Mouse (Mus musculus) C2C12 (cell line): Measurements from ENCODE around the gene Olig1. TPM values are rescaled to one million over a fixed set of nuclear protein-coding genes. Genes with fewer than 3 reads are reported as not detected.

Experiments
- H3K27me3 ChIP-seq: one replicate; pipeline ENCODE4 v1.6.1; 2011; ENCODE audit not compliant: control insufficient read depth, insufficient read depth, insufficient read length
- H3K36me3 ChIP-seq: one replicate; pipeline ENCODE4 v1.6.1; 2011; ENCODE audit not compliant: control insufficient read depth, insufficient read depth
- H3K4me3 ChIP-seq: one replicate; pipeline ENCODE4 v1.5.1; 2011; ENCODE audit warnings: mild to moderate bottlenecking, control low read depth; ENCODE audit not compliant: poor library complexity, insufficient read depth, severe bottlenecking
- H3K79me2 ChIP-seq: one replicate; pipeline ENCODE4 v1.6.1; 2011; ENCODE audit not compliant: control insufficient read depth, insufficient read depth
- H3K79me3 ChIP-seq: one replicate; pipeline ENCODE4 v1.6.1; 2011; ENCODE audit warnings: low read depth, control low read depth
- H3ac ChIP-seq: one replicate; pipeline ENCODE3; 2011; ENCODE audit warnings: low read depth; ENCODE audit not compliant: control insufficient read depth, insufficient read length
- CEBPB ChIP-seq: IDR thresholded peaks from one replicate; pipeline ENCODE4 v1.6.1; 2011; ENCODE audit warnings: low read depth, mild to moderate bottlenecking, control low read depth, moderate library complexity
- CTCF ChIP-seq: IDR thresholded peaks from one replicate; pipeline ENCODE4 v1.5.1; 2011; ENCODE audit not compliant: control insufficient read depth, insufficient read depth, insufficient read length
- FOSL1 ChIP-seq: IDR thresholded peaks from one replicate; pipeline ENCODE4 v1.8.0; 2011; ENCODE audit warnings: mild to moderate bottlenecking, low read length; ENCODE audit not compliant: poor library complexity, insufficient read depth, severe bottlenecking
- MAX ChIP-seq: IDR thresholded peaks from one replicate; pipeline ENCODE4 v1.6.1; 2011; ENCODE audit warnings: mild to moderate bottlenecking, control low read depth
- MYOD1 ChIP-seq: IDR thresholded peaks from one replicate; pipeline ENCODE4 v1.6.1; 2011; ENCODE audit warnings: low read depth; ENCODE audit not compliant: control insufficient read depth, insufficient read length
- MYOG ChIP-seq: IDR thresholded peaks from one replicate; pipeline ENCODE4 v1.6.1; 2011; ENCODE audit not compliant: control insufficient read depth, insufficient read length; ENCODE audit errors: extremely low read depth
- USF1 ChIP-seq: IDR thresholded peaks from one replicate; pipeline ENCODE4 v1.6.1; 2011; ENCODE audit warnings: low read depth, mild to moderate bottlenecking, control low read depth, moderate library complexity
- polyA plus RNA-seq: library from polyadenylated mRNA; unstranded; fragments of >200 nt; fragmentation: generic; extraction: Trizol; gene quantifications from one replicate; pipeline ENCODE4 v1.2.1, GENCODE M21; 2012; ENCODE audit warnings: missing spikeins

The Olig1 gene
- polyA plus RNA-seq, 1 experiment, result not detected

- Histone ChIP-seq H3K27me3 (peaks cover 97% of the 10 kb centered on the region), H3K4me3 (no peak overlapping the region), H3K79me3 (no peaks in the 10 kb centered on the region), H3ac (no peak overlapping the region), H3K79me2 (no peaks in the 10 kb centered on the region), H3K36me3 (no peaks in the 10 kb centered on the region)
- TF ChIP-seq MAX (no peak), FOSL1 (no peak), USF1 (no peak), MYOD1 (no peak), MYOG (no peak), CTCF (no peak), CEBPB (no peak)
Measured at GRCm38 (mm10) chr16:91224481-91225232, 44.9 kb upstream of the Olig1 start.

GRCm38 (mm10) chr16:91225233-91226037 lies 44.1 kb upstream of the Olig1 start, which contains the start of gene Olig2:
Gene Olig2 (plus strand): TSS chr16:91225457.
- no peak within 1 kb of the TSS for H3K4me3 ChIP-seq
- TF ChIP-seq CEBPB, result no peak
- TF ChIP-seq MAX, result no peak
- no peak for TF ChIP-seq CTCF
- no peak for TF ChIP-seq USF1
- TF ChIP-seq MYOG, result no peak
- TF ChIP-seq MYOD1, result no peak
- no peak for TF ChIP-seq FOSL1
- no peak within 1 kb of the TSS for H3ac ChIP-seq
- H3K79me2 ChIP-seq, result no peaks in the 10 kb centered on the region
- peaks cover 97% of the 10 kb centered on the region for H3K27me3 ChIP-seq
- no peaks in the 10 kb centered on the region for H3K79me3 ChIP-seq
- no peaks in the 10 kb centered on the region for H3K36me3 ChIP-seq

- Histone ChIP-seq H3K4me3 (no peak overlapping the region), H3ac (no peak overlapping the region), H3K79me2 (no peaks in the 10 kb centered on the region), H3K79me3 (no peaks in the 10 kb centered on the region), H3K36me3 (no peaks in the 10 kb centered on the region), H3K27me3 (peaks cover 97% of the 10 kb centered on the region)
- TF ChIP-seq FOSL1 (no peak), CEBPB (no peak), MAX (no peak), MYOG (no peak), USF1 (no peak), CTCF (no peak), MYOD1 (no peak)
Measured at GRCm38 (mm10) chr16:91226038-91226882, 43.3 kb upstream of the Olig1 start.

GRCm38 (mm10) chr16:91226883-91227759 lies 42.5 kb upstream of the Olig1 start:
- no peaks in the 10 kb centered on the region for H3K79me2 ChIP-seq
- no peak overlapping the region for H3K4me3 ChIP-seq
- TF ChIP-seq CTCF (no peak), MAX (no peak)
- H3ac ChIP-seq, result no peak overlapping the region
- H3K27me3 ChIP-seq, result peaks cover 97% of the 10 kb centered on the region
- H3K36me3 ChIP-seq, result no peaks in the 10 kb centered on the region
- H3K79me3 ChIP-seq, result no peaks in the 10 kb centered on the region

GRCm38 (mm10) chr16:91227760-91228043 lies 41.9 kb upstream of the Olig1 start:
- Histone ChIP-seq H3K79me2 (no peaks in the 10 kb centered on the region), H3ac (no peak overlapping the region), H3K79me3 (no peaks in the 10 kb centered on the region), H3K4me3 (no peak overlapping the region), H3K36me3 (no peaks in the 10 kb centered on the region), H3K27me3 (peaks cover 97% of the 10 kb centered on the region)
- TF ChIP-seq CEBPB (no peak), FOSL1 (no peak), MYOG (no peak), MYOD1 (no peak), CTCF (no peak), MAX (no peak), USF1 (no peak)
